Mouse (Mus musculus) CH12.LX (cell line): ENCODE measurements around the gene Grb2. TPM values are rescaled to one million over a fixed set of nuclear protein-coding genes. Genes with fewer than 3 reads are reported as not detected.
A peak's percentile ranks its signal among the peaks of the same experiment; 100 is the strongest.

Experiments
- DNase-seq: peaks from one replicate; pipeline ENCODE4 v3.0.0-alpha.2; 2013; ENCODE audit errors: extremely low read depth
- H3K27ac ChIP-seq: 2 replicates; pipeline ENCODE4 v1.5.1; 2012; ENCODE audit warnings: low read depth, mild to moderate bottlenecking, control low read depth, moderate library complexity; ENCODE audit not compliant: insufficient read depth
- H3K27me3 ChIP-seq: replicated peaks from 2 replicates; pipeline ENCODE3; 2012; ENCODE audit warnings: inconsistent platforms
- H3K36me3 ChIP-seq, 2 experiments: replicated peaks in 1 of 2; 2 replicates each; pipeline versions ENCODE3 to v1.6.1; 2012; ENCODE audit warnings: inconsistent platforms in 1 of 2, low read length in 1 of 2, mild to moderate bottlenecking in 1 of 2, mixed read lengths in 1 of 2, moderate library complexity in 1 of 2; ENCODE audit not compliant: control insufficient read depth in 1 of 2, insufficient read depth in 1 of 2
- H3K4me1 ChIP-seq, 2 experiments: 2 replicates each; pipeline ENCODE4 v1.6.1; 2012; ENCODE audit warnings: inconsistent platforms in 1 of 2, moderate library complexity in 1 of 2; ENCODE audit not compliant: insufficient read depth in 2 of 2, control insufficient read depth in 1 of 2
- H3K4me2 ChIP-seq: 2 replicates; pipeline ENCODE4 v1.6.1; 2012; ENCODE audit warnings: low read depth, mild to moderate bottlenecking, control low read depth; ENCODE audit not compliant: poor library complexity, insufficient read depth, severe bottlenecking
- H3K4me3 ChIP-seq, 3 experiments: fragments of 150-350 bp in 1 of 3; sonication (generic) in 1 of 3; replicated peaks in 1 of 3; 2 replicates each; pipeline versions ENCODE3 to v1.5.1; 2011 to 2012; ENCODE audit warnings: low read depth in 2 of 3, low read length in 2 of 3, mild to moderate bottlenecking in 2 of 3, moderate library complexity in 2 of 3, control low read depth in 1 of 3, improper control_type of control experiment in 1 of 3, inconsistent platforms in 1 of 3, mixed read lengths in 1 of 3; ENCODE audit not compliant: poor library complexity in 1 of 3
- H3K79me2 ChIP-seq: replicated peaks from 2 replicates; pipeline ENCODE4 v1.6.1; 2012; ENCODE audit warnings: mild to moderate bottlenecking, moderate library complexity; ENCODE audit not compliant: control insufficient read depth, poor library complexity, insufficient read depth, severe bottlenecking; ENCODE audit errors: extremely low read depth
- H3K9ac ChIP-seq: 2 replicates; pipeline ENCODE4 v1.6.1; 2012; ENCODE audit warnings: low read depth, mild to moderate bottlenecking, control low read depth, moderate library complexity; ENCODE audit not compliant: insufficient read depth
- H3K9me3 ChIP-seq: replicated peaks from 2 replicates; pipeline ENCODE3; 2012; ENCODE audit warnings: low read length, inconsistent platforms, mixed read lengths
- BHLHE40 ChIP-seq: IDR thresholded peaks from 2 replicates; pipeline ENCODE4 v1.6.1; 2011; ENCODE audit warnings: mild to moderate bottlenecking, low read depth, low read length, improper control_type of control experiment
- CHD1 ChIP-seq: IDR thresholded peaks from 2 replicates; pipeline ENCODE4 v1.6.1; 2012; ENCODE audit warnings: low read depth, low read length, improper control_type of control experiment, inconsistent platforms
- CHD2 ChIP-seq: IDR thresholded peaks from 2 replicates; pipeline ENCODE4 v1.6.1; 2011; ENCODE audit warnings: low read length, improper control_type of control experiment
- CTCF ChIP-seq, 2 experiments: IDR thresholded peaks in 1 of 2; conservative IDR thresholded peaks in 1 of 2; 2 replicates each; pipeline ENCODE4 v1.5.1; 2011 to 2012; ENCODE audit warnings: low read depth in 2 of 2, low read length in 2 of 2, improper control_type of control experiment in 1 of 2, inconsistent platforms in 1 of 2, mild to moderate bottlenecking in 1 of 2, moderate library complexity in 1 of 2
- E2F4 ChIP-seq: IDR thresholded peaks from 2 replicates; pipeline ENCODE4 v1.6.1; 2011; ENCODE audit warnings: low read depth, low read length, improper control_type of control experiment; ENCODE audit not compliant: insufficient replicate concordance
- ELF1 ChIP-seq: IDR thresholded peaks from 2 replicates; pipeline ENCODE4 v1.6.1; 2014; ENCODE audit warnings: low read depth, mild to moderate bottlenecking, inconsistent platforms, low read length, improper control_type of control experiment
- EP300 ChIP-seq: IDR thresholded peaks from 2 replicates; pipeline ENCODE4 v1.6.1; 2011; ENCODE audit warnings: low read length, improper control_type of control experiment
- ETS1 ChIP-seq: conservative IDR thresholded peaks from 2 replicates; pipeline ENCODE4 v1.6.1; 2012; ENCODE audit warnings: low read depth, mild to moderate bottlenecking, inconsistent platforms, low read length, improper control_type of control experiment, moderate library complexity
- GABPA ChIP-seq: IDR thresholded peaks from 2 replicates; pipeline ENCODE4 v1.6.1; 2012; ENCODE audit warnings: low read depth, low read length, improper control_type of control experiment, inconsistent platforms; ENCODE audit not compliant: insufficient replicate concordance
- HCFC1 ChIP-seq: IDR thresholded peaks from 2 replicates; pipeline ENCODE4 v1.6.1; 2012; ENCODE audit warnings: low read depth, mild to moderate bottlenecking, inconsistent platforms, low read length, improper control_type of control experiment
- IRF4 ChIP-seq: IDR thresholded peaks from 2 replicates; pipeline ENCODE4 v1.6.1; 2014; ENCODE audit warnings: low read depth, mild to moderate bottlenecking, inconsistent platforms, low read length, improper control_type of control experiment
- JUN ChIP-seq: IDR thresholded peaks from 2 replicates; pipeline ENCODE4 v1.6.1; 2011; ENCODE audit warnings: low read depth, mild to moderate bottlenecking, low read length, improper control_type of control experiment, moderate library complexity; ENCODE audit not compliant: insufficient read depth
- JUND ChIP-seq: conservative IDR thresholded peaks from 2 replicates; pipeline ENCODE4 v1.6.1; 2011; ENCODE audit warnings: low read depth, low read length, improper control_type of control experiment
- KAT2A ChIP-seq: IDR thresholded peaks from 2 replicates; pipeline ENCODE4 v1.6.1; 2012; ENCODE audit warnings: low read length, improper control_type of control experiment, inconsistent platforms; ENCODE audit not compliant: insufficient replicate concordance
- MAFK ChIP-seq: IDR thresholded peaks from 2 replicates; pipeline ENCODE4 v1.6.1; 2011; ENCODE audit warnings: low read length, improper control_type of control experiment; ENCODE audit not compliant: insufficient replicate concordance
- MAX ChIP-seq: IDR thresholded peaks from 2 replicates; pipeline ENCODE4 v1.6.1; 2011; ENCODE audit warnings: low read length, improper control_type of control experiment
- MAZ ChIP-seq: IDR thresholded peaks from 2 replicates; pipeline ENCODE4 v1.6.1; 2012; ENCODE audit warnings: low read depth, mild to moderate bottlenecking, inconsistent platforms, low read length, improper control_type of control experiment, moderate library complexity
- MEF2A ChIP-seq: IDR thresholded peaks from 2 replicates; pipeline ENCODE4 v1.6.1; 2014; ENCODE audit warnings: low read depth, mild to moderate bottlenecking, inconsistent platforms, low read length, improper control_type of control experiment, borderline replicate concordance
- MXI1 ChIP-seq: IDR thresholded peaks from 2 replicates; pipeline ENCODE4 v1.6.1; 2011; ENCODE audit warnings: mild to moderate bottlenecking, low read depth, low read length, improper control_type of control experiment
- MYC ChIP-seq: IDR thresholded peaks from 2 replicates; pipeline ENCODE4 v1.6.1; 2011; ENCODE audit warnings: low read depth, mild to moderate bottlenecking, improper control_type of control experiment, low read length
- NELFE ChIP-seq: IDR thresholded peaks from 2 replicates; pipeline ENCODE4 v1.6.1; 2011; ENCODE audit warnings: low read depth, low read length, improper control_type of control experiment
- NRF1 ChIP-seq: IDR thresholded peaks from 2 replicates; pipeline ENCODE4 v1.6.1; 2014; ENCODE audit warnings: low read depth, mild to moderate bottlenecking, inconsistent platforms, low read length, improper control_type of control experiment, moderate library complexity
- PAX5 ChIP-seq: IDR thresholded peaks from 2 replicates; pipeline ENCODE4 v1.6.1; 2012; ENCODE audit warnings: low read length, inconsistent platforms, mixed read lengths
- POLR2A ChIP-seq: IDR thresholded peaks from 2 replicates; pipeline ENCODE4 v1.6.1; 2011; ENCODE audit warnings: low read depth, mild to moderate bottlenecking, improper control_type of control experiment, low read length
- POLR2AphosphoS2 ChIP-seq: IDR thresholded peaks from 2 replicates; pipeline ENCODE4 v1.6.1; 2011; ENCODE audit warnings: low read depth, low read length, improper control_type of control experiment
- RAD21 ChIP-seq: IDR thresholded peaks from 2 replicates; pipeline ENCODE4 v1.6.1; 2011; ENCODE audit warnings: low read depth, mild to moderate bottlenecking, low read length, improper control_type of control experiment, moderate library complexity
- RCOR1 ChIP-seq: conservative IDR thresholded peaks from 2 replicates; pipeline ENCODE4 v1.6.1; 2012; ENCODE audit warnings: low read depth, mild to moderate bottlenecking, inconsistent platforms, low read length, improper control_type of control experiment
- SIN3A ChIP-seq: IDR thresholded peaks from 2 replicates; pipeline ENCODE4 v1.6.1; 2012; ENCODE audit warnings: low read length, improper control_type of control experiment, inconsistent platforms
- SMC3 ChIP-seq: IDR thresholded peaks from 2 replicates; pipeline ENCODE4 v1.6.1; 2011; ENCODE audit warnings: low read depth, low read length, improper control_type of control experiment
- TBP ChIP-seq: conservative IDR thresholded peaks from 2 replicates; pipeline ENCODE4 v1.6.1; 2011; ENCODE audit warnings: low read depth, low read length, improper control_type of control experiment
- TCF12 ChIP-seq: IDR thresholded peaks from 2 replicates; pipeline ENCODE4 v1.6.1; 2014; ENCODE audit warnings: low read depth, mild to moderate bottlenecking, inconsistent platforms, low read length, improper control_type of control experiment
- UBTF ChIP-seq: IDR thresholded peaks from 2 replicates; pipeline ENCODE4 v1.6.1; 2012; ENCODE audit warnings: low read depth, mild to moderate bottlenecking, inconsistent platforms, low read length, improper control_type of control experiment, moderate library complexity
- USF1 ChIP-seq: IDR thresholded peaks from 2 replicates; pipeline ENCODE4 v1.6.1; 2014; ENCODE audit warnings: low read depth, mild to moderate bottlenecking, inconsistent platforms, low read length, improper control_type of control experiment
- USF2 ChIP-seq: conservative IDR thresholded peaks from 2 replicates; pipeline ENCODE4 v1.6.1; 2011; ENCODE audit warnings: low read depth, low read length, improper control_type of control experiment
- ZC3H11A ChIP-seq: IDR thresholded peaks from 2 replicates; pipeline ENCODE4 v1.6.1; 2012; ENCODE audit warnings: low read depth, mild to moderate bottlenecking, inconsistent platforms, low read length, improper control_type of control experiment
- ZKSCAN1 ChIP-seq: IDR thresholded peaks from 2 replicates; pipeline ENCODE4 v1.6.1; 2012; ENCODE audit warnings: low read depth, inconsistent platforms, low read length, improper control_type of control experiment, borderline replicate concordance
- ZMIZ1 ChIP-seq: IDR thresholded peaks from 2 replicates; pipeline ENCODE4 v1.6.1; 2012; ENCODE audit warnings: low read depth, mild to moderate bottlenecking, inconsistent platforms, low read length, improper control_type of control experiment
- ZNF384 ChIP-seq: IDR thresholded peaks from 2 replicates; pipeline ENCODE4 v1.6.1; 2012; ENCODE audit warnings: low read depth, low read length, improper control_type of control experiment, inconsistent platforms
- dilution Hi-C: fragments of 300-500 bp; cut with MboI; formaldehyde crosslinking; loops from 2 replicates; pipeline ENCODE4 v1.14.3; 2020; ENCODE audit warnings: low sequenced_read_pairs; ENCODE audit not compliant: extremely low pct_unique_long_range_greater_than_20kb, extremely low pct_ligation_motif_present
- in situ Hi-C: fragments of 300-500 bp; cut with MboI; formaldehyde crosslinking; loops from 3 replicates; pipeline ENCODE4 v1.14.3; 2019; ENCODE audit warnings: low sequenced_read_pairs, low pct_ligation_motif_present, low pct_unique_long_range_greater_than_20kb, mixed read lengths
- polyA plus RNA-seq: library from polyadenylated mRNA; unstranded; fragments of >175 nt; gene quantifications from 2 replicates; pipeline ENCODE4 v1.2.1, GENCODE M21; 2012; ENCODE audit warnings: low read depth; ENCODE audit not compliant: insufficient read length
- total RNA-seq, 2 experiments: library from RNA; depleted of rRNA; stranded (reverse); fragments of 300-350 nt in 1 of 2; fragments of >200 nt in 1 of 2; gene quantifications; 2 replicates each; pipeline ENCODE4 v1.2.3; 2012 to 2014

The Grb2 gene
- total and polyA plus RNA-seq, 3 experiments: 63.6 to 241 (median 117) TPM

GRCm38 (mm10) chr11:115678861-115679260 lies 29.5 kb downstream of the Grb2 start:
- peaks cover 38 to 72% of the 10 kb centered on the region in 2 experiments for H3K4me1 ChIP-seq
- H3K4me3 ChIP-seq: no peak overlapping the region
- H3K79me2 ChIP-seq: peaks cover 100% of the 10 kb centered on the region
- H3K9me3 ChIP-seq: peaks cover 9% of the 10 kb centered on the region
- dilution Hi-C loops (no loop called here), in situ Hi-C loops (no loop called here)
- peaks cover 54 to 81% of the 10 kb centered on the region in 2 experiments for H3K36me3 ChIP-seq
- peak; percentile 95 for TF ChIP-seq TCF12
- no peak for TF ChIP-seq GABPA
- no peak for TF ChIP-seq PAX5
- no peak for TF ChIP-seq MXI1
- TF ChIP-seq ZC3H11A: no peak
- TF ChIP-seq ZNF384: peak; percentile 95
- TF ChIP-seq IRF4: peak; percentile 85
- no peak for TF ChIP-seq TBP
- TF ChIP-seq KAT2A: no peak
- TF ChIP-seq POLR2AphosphoS2: no peak
- no peak for TF ChIP-seq NELFE
- TF ChIP-seq ETS1: peak; percentile 67
- TF ChIP-seq MAZ: no peak
- TF ChIP-seq SMC3: no peak
- TF ChIP-seq BHLHE40: peak; percentile 99
- 0 out of 2 replicates have a peak, but pooled peaks have one; percentile 54 for TF ChIP-seq JUND
- TF ChIP-seq ZMIZ1: no peak
- TF ChIP-seq MEF2A: peak; percentile 32; the same call in 1 of the 2 replicates
- no peak for TF ChIP-seq MYC
- TF ChIP-seq MAFK: no peak
- TF ChIP-seq RCOR1: peak; percentile 97
- peak; percentile 87 for TF ChIP-seq EP300
- TF ChIP-seq CTCF (conservative IDR thresholded peaks at IDR 0.05 in 1 of 2, IDR thresholded peaks at IDR 0.05 in 1 of 2; ENCODE audit: low read depth in 2 of 2, low read length in 2 of 2): no peak
- no peak for TF ChIP-seq POLR2A
- TF ChIP-seq ELF1: no peak
- TF ChIP-seq NRF1: no peak
- no peak for TF ChIP-seq E2F4
- TF ChIP-seq CHD1: no peak
- TF ChIP-seq ZKSCAN1: no peak
- TF ChIP-seq JUN: peak; percentile 74
- no peak for TF ChIP-seq CHD2
- no peak for TF ChIP-seq RAD21
- TF ChIP-seq MAX: peak; percentile 51
- TF ChIP-seq USF1: peak; percentile 75
- TF ChIP-seq SIN3A: peak; percentile 2; the same call in 1 of the 2 replicates
- TF ChIP-seq HCFC1: no peak
- no peak for TF ChIP-seq UBTF
- peak; percentile 80 for TF ChIP-seq USF2
- DNase-seq: no peak
- no peak overlapping the region; the same call in 1 of the 2 replicates for H3K27ac ChIP-seq
- H3K9ac ChIP-seq: no peak overlapping the region
- H3K27me3 ChIP-seq: no peaks in the 10 kb centered on the region
- no peak overlapping the region for H3K4me2 ChIP-seq
